Mouse (Mus musculus): Measurements from ENCODE around the gene Ptgs1. TPM values are rescaled to one million over a fixed set of nuclear protein-coding genes. Genes with fewer than 3 reads are reported as not detected.

The Ptgs1 gene
- polyA plus RNA-seq, 1 experiment from 2014 or later, result 31.3 TPM

Other genes starting within 250 kb of the Ptgs1 start
- gene Ndufa8, start 181.0 kb upstream of the Ptgs1 start, polyA plus RNA-seq (2015; fragmentation: Nextera tagmentation; extraction: Ambion mirVana), result 247 and 252 TPM in 2 replicates
- 0.26 TPM in 1 of 2 replicates, not detected in the other for gene Morn5, start 181.0 kb upstream of the Ptgs1 start, polyA plus RNA-seq (2015; fragmentation: Nextera tagmentation; extraction: Ambion mirVana)
- gene Lhx6, start 125.0 kb upstream of the Ptgs1 start, polyA plus RNA-seq (2015; fragmentation: Nextera tagmentation; extraction: Ambion mirVana), result 1.2 and 1.8 TPM in 2 replicates
- gene Mrrf, start 94.0 kb upstream of the Ptgs1 start, polyA plus RNA-seq (2015; fragmentation: Nextera tagmentation; extraction: Ambion mirVana), result 27.4 and 30.7 TPM in 2 replicates
- 54.9 and 60.1 TPM in 2 replicates for gene Rbm18, start 93.7 kb upstream of the Ptgs1 start, polyA plus RNA-seq (2015; fragmentation: Nextera tagmentation; extraction: Ambion mirVana)
- gene Olfr338, start 143.1 kb downstream of the Ptgs1 start, polyA plus RNA-seq (2015; fragmentation: Nextera tagmentation; extraction: Ambion mirVana), result not detected in 2 replicates
- gene Olfr339, start 188.5 kb downstream of the Ptgs1 start, polyA plus RNA-seq (2015; fragmentation: Nextera tagmentation; extraction: Ambion mirVana), result not detected in 2 replicates
- not detected in 2 replicates for gene Olfr340, start 222.2 kb downstream of the Ptgs1 start, polyA plus RNA-seq (2015; fragmentation: Nextera tagmentation; extraction: Ambion mirVana)

All from stomach, embryonic 15.5 days (tissue).